Mouse (Mus musculus): ENCODE results near the gene Tbx6. TPM values are rescaled to one million over a fixed set of nuclear protein-coding genes. Genes with fewer than 3 reads are reported as not detected.

Gene Tbx6
- polyA plus RNA-seq, 1 experiment from 2014 or later: 0.56 TPM

DNA sequence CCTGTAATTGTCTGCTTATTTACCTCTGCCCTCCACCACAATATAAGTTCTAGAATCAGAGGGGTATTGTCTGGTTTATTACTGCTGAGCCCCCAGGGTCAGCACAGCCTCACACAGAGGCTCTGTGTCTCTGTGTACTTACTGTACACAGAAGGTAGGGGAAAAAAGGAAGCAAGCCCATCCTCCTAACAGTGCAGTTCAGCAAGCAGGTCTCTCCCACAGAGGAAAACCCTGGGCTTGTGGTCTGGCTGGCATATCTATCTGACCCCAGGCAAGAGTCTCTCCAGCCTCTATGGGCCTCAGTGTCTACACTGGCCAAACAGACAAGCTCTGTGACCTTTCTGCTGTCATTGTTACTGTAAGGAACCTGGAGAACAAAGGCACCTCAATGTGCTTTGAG is 22.5 kb downstream of the Tbx6 start:
- Histone ChIP-seq H3K9ac (replicated peaks; ENCODE audit: low read depth) (no peak overlapping the region), H3K9me3 (ENCODE audit: low read length) (no peaks in the 10 kb centered on the region), H3K27me3 (replicated peaks; ENCODE audit: insufficient read depth, low read length) (no peaks in the 10 kb centered on the region), H3K4me3 (ENCODE audit: low read depth, low read length) (no peak overlapping the region), H3K27ac (ENCODE audit: low read length) (no peak overlapping the region), H3K36me3 (ENCODE audit: insufficient read depth, low read length) (no peaks in the 10 kb centered on the region), H3K4me1 (ENCODE audit: insufficient read depth, low read depth, low read length) (peaks cover 6% of the 10 kb centered on the region; the same call in 1 of the 2 replicates), H3K4me2 (replicated peaks; ENCODE audit: low read depth, low read length) (no peak overlapping the region)
- ATAC-seq (no peak), DNase-seq (ENCODE audit: low spot score) (no peak)
- TF ChIP-seq EP300 (IDR thresholded peaks at IDR 0.05) (no peak), CTCF (IDR thresholded peaks at IDR 0.05) (no peak)

DNA sequence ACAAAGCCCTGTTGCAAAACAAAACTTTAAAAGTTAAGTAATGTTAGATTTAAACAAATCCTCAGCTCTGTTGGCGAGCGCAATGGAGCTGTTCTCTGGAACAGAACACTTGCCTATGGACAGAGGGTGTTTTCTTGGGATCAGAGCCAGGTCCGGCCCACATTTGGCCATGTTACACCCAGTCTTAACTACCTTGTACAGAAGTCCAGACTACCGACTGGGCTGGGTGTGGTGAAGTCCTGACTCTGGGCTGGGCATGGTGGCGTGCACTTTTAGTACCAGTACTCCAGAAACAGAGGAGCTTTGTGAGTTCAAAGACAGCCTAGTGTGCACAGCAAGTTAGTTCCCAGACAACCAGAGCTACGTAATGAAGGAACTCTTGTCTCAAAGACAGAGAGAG is 25.7 kb downstream of the Tbx6 start:
- Histone ChIP-seq H3K27ac (ENCODE audit: low read length) (peak overlapping the region; percentile 49; the same call in 1 of the 2 replicates), H3K36me3 (ENCODE audit: insufficient read depth, low read length) (no peaks in the 10 kb centered on the region), H3K4me2 (replicated peaks; ENCODE audit: low read depth, low read length) (no peak overlapping the region), H3K9ac (replicated peaks; ENCODE audit: low read depth) (no peak overlapping the region), H3K27me3 (replicated peaks; ENCODE audit: insufficient read depth, low read length) (no peaks in the 10 kb centered on the region), H3K4me3 (ENCODE audit: low read depth, low read length) (no peak overlapping the region), H3K9me3 (ENCODE audit: low read length) (no peaks in the 10 kb centered on the region), H3K4me1 (ENCODE audit: insufficient read depth, low read depth, low read length) (peaks cover 6% of the 10 kb centered on the region; the same call in 1 of the 2 replicates)
- ATAC-seq: peak; percentile 74
- TF ChIP-seq CTCF (IDR thresholded peaks at IDR 0.05): no peak
- TF ChIP-seq EP300 (IDR thresholded peaks at IDR 0.05): no peak
- peak; percentile 78 for DNase-seq (ENCODE audit: low spot score)
- 28% methylated on average over 6 of the region's 6 CpGs for WGBS

DNA sequence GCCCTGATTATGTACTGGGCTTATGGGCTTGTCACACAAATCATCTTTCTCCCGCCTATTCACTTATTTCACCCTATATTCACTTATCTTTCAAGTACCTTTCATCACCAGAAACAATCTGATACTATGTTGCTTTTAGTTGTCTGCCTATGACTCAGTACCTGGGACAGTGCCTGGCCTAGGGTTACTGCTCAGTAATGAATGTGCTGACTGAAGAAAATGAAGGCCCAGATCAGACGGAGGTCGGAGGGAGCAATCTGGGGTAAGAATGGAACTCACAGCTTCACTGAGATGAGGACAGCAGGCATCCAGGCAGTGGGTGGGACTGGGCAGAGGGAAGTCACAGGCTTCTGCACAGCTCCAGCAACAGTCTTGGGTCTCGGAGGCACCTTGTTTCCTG is 26.1 kb downstream of the Tbx6 start:
- no peaks in the 10 kb centered on the region for H3K9me3 ChIP-seq (ENCODE audit: low read length)
- DNase-seq (ENCODE audit: low spot score) (no peak), ATAC-seq (no peak)
- no peak overlapping the region for H3K4me3 ChIP-seq (ENCODE audit: low read depth, low read length)
- 0 out of 2 replicates have a peak overlapping the region, but pooled peaks have one; percentile 49 for H3K27ac ChIP-seq (ENCODE audit: low read length)
- no peaks in the 10 kb centered on the region for H3K36me3 ChIP-seq (ENCODE audit: insufficient read depth, low read length)
- no peaks in the 10 kb centered on the region for H3K27me3 ChIP-seq (replicated peaks; ENCODE audit: insufficient read depth, low read length)
- no peak overlapping the region for H3K4me2 ChIP-seq (replicated peaks; ENCODE audit: low read depth, low read length)
- no peak for TF ChIP-seq CTCF (IDR thresholded peaks at IDR 0.05)
- no peak for TF ChIP-seq EP300 (IDR thresholded peaks at IDR 0.05)
- peaks cover 6% of the 10 kb centered on the region; the same call in 1 of the 2 replicates for H3K4me1 ChIP-seq (ENCODE audit: insufficient read depth, low read depth, low read length)
- no peak overlapping the region for H3K9ac ChIP-seq (replicated peaks; ENCODE audit: low read depth)
- 59% methylated on average over 4 of the region's 4 CpGs for WGBS

DNA sequence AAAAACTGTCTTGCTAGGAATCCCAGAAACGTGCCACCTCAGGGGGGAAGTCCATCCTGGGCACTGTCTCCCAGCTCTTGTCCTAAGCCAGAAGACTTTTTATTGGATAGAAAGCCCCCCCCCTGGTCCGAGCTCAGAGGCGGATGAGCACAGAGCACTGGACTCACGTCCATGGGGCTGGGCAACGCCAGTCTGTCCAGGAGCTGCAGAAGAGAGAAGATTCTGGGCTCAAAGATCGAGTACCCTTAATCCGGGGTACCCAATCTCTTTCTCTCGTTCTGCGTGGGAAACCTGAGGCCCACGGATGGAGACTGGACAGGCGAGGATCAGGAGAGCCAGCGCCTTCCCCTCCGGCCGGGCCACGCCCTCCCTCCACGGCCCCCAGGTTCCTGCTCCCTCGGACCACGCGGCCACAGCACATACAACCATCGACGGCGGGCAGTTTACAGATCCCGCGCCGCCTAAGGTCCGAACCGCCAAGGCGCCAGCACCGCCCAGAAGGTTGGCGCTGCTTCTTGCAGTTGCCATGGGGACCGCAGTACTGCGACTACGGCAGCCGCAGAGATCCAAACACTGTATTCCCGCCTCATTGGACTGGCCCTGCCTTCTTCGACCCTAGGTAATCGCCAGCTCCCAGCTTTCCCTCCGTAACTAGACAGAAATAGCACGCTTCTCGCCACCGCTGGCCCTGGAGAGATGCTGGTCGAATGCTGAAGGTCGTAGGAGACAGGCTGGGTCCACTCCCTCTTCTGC is 27.6 kb downstream of the Tbx6 start:
- H3K4me2 ChIP-seq (replicated peaks; ENCODE audit: low read depth, low read length): peak overlapping the region; percentile 80
- H3K36me3 ChIP-seq (ENCODE audit: insufficient read depth, low read length): no peaks in the 10 kb centered on the region
- 0 out of 2 replicates have a peak overlapping the region, but pooled peaks have one; percentile 13 for H3K9ac ChIP-seq (replicated peaks; ENCODE audit: low read depth)
- WGBS: under 1% methylated on average over 42 of the region's 43 CpGs
- DNase-seq (ENCODE audit: low spot score): peak; percentile 97
- no peaks in the 10 kb centered on the region for H3K27me3 ChIP-seq (replicated peaks; ENCODE audit: insufficient read depth, low read length)
- H3K4me1 ChIP-seq (ENCODE audit: insufficient read depth, low read depth, low read length): peaks cover 6% of the 10 kb centered on the region; the same call in 1 of the 2 replicates
- peak; percentile 94 for ATAC-seq
- H3K4me3 ChIP-seq (ENCODE audit: low read depth, low read length): peak overlapping the region; percentile 49
- H3K9me3 ChIP-seq (ENCODE audit: low read length): no peaks in the 10 kb centered on the region
- no peak overlapping the region for H3K27ac ChIP-seq (ENCODE audit: low read length)
- TF ChIP-seq EP300 (IDR thresholded peaks at IDR 0.05) (no peak), CTCF (IDR thresholded peaks at IDR 0.05) (peak; percentile 49)

DNA sequence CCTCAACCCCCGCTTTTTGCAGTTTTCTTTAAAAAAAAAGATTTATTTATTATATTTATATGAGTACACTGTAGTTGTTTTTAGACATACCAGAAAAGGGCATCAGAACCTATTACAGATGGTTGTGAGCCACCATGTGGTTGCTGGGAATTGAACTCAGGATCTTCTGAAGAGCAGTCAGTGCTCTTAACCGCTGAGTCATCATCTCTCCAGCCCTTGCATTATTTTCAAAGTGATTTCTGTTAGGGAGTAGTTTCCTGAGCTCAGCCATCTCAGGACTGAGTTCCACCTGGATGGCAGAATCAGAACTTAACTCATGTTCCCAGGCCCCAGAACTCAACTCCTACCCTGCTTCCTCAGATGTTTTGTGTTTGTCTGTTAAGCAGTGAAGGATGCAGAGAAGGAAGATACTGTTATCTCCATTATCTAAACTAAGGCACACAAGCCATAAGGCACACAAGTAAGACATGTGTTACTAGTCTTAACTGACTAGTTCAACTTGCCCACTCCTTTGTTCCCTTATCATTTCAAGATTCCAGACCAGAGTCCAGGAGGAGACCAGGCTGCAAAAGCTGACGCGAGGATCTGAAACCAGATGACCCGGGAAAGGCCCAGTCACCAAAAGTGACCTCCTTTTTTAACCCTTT is 28.6 kb downstream of the Tbx6 start:
- peaks cover 6% of the 10 kb centered on the region; the same call in 1 of the 2 replicates for H3K4me1 ChIP-seq (ENCODE audit: insufficient read depth, low read depth, low read length)
- no peaks in the 10 kb centered on the region for H3K9me3 ChIP-seq (ENCODE audit: low read length)
- DNase-seq (ENCODE audit: low spot score): no peak
- no peaks in the 10 kb centered on the region for H3K36me3 ChIP-seq (ENCODE audit: insufficient read depth, low read length)
- no peak overlapping the region for H3K27ac ChIP-seq (ENCODE audit: low read length)
- no peak overlapping the region for H3K4me3 ChIP-seq (ENCODE audit: low read depth, low read length)
- H3K9ac ChIP-seq (replicated peaks; ENCODE audit: low read depth): no peak overlapping the region
- no peak for ATAC-seq
- 42% methylated on average over 5 of the region's 5 CpGs for WGBS
- no peak for TF ChIP-seq CTCF (IDR thresholded peaks at IDR 0.05)
- TF ChIP-seq EP300 (IDR thresholded peaks at IDR 0.05): no peak
- no peaks in the 10 kb centered on the region for H3K27me3 ChIP-seq (replicated peaks; ENCODE audit: insufficient read depth, low read length)
- H3K4me2 ChIP-seq (replicated peaks; ENCODE audit: low read depth, low read length): no peak overlapping the region

DNA sequence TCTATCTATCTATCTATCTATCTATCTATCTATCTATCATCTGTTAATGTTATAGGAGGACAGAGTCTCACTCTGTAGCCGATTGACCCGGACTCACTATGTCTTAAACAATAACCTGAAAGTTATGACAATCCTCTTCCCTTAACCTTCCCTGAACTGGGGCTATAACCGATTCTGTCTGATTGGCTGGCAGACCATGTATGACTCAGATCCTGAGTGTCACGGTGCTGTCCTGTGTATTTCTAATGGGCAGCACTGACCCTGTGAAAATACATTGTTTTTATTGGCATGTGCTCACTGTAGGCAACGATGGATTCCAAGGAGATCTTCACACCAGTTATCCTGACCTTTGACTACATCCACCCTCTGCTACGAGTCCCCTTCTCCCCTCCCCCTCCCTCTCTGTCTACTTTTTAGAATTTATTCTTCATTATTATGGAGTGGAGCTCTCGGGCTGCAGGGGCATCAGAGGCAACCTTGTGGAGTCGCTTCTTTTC is 34.5 kb downstream of the Tbx6 start:
- TF ChIP-seq CTCF (IDR thresholded peaks at IDR 0.05): no peak
- TF ChIP-seq EP300 (IDR thresholded peaks at IDR 0.05): no peak
- H3K9ac ChIP-seq (replicated peaks; ENCODE audit: low read depth): no peak overlapping the region
- no peaks in the 10 kb centered on the region for H3K36me3 ChIP-seq (ENCODE audit: insufficient read depth, low read length)
- no peak overlapping the region for H3K27ac ChIP-seq (ENCODE audit: low read length)
- no peak overlapping the region for H3K4me3 ChIP-seq (ENCODE audit: low read depth, low read length)
- H3K4me2 ChIP-seq (replicated peaks; ENCODE audit: low read depth, low read length): no peak overlapping the region
- no peaks in the 10 kb centered on the region for H3K4me1 ChIP-seq (ENCODE audit: insufficient read depth, low read depth, low read length)
- no peak for DNase-seq (ENCODE audit: low spot score)
- H3K9me3 ChIP-seq (ENCODE audit: low read length): no peaks in the 10 kb centered on the region
- WGBS: 48% methylated on average over 8 of the region's 8 CpGs
- H3K27me3 ChIP-seq (replicated peaks; ENCODE audit: insufficient read depth, low read length): no peaks in the 10 kb centered on the region
- ATAC-seq: no peak
